Mouse (Mus musculus) mouse trophoblast stem cell (cell line): ENCODE data around the gene Hoxc4.

Source experiments
- in situ Hi-C, 2 experiments: fragments of 300-500 bp; cut with MseI, MboI; formaldehyde crosslinking; loops; 2 replicates in 1 of 2; 3 replicates in 1 of 2; pipeline ENCODE4 v1.15.1; 2025

Gene Hoxc4

GRCm38 (mm10) chr15:103018636-103019035 is at the start of gene Hoxc4:
Gene Hoxc4, plus strand, starts transcription at chr15:103018934.
- in situ Hi-C loops, result loop anchor here in 1 of 2 experiments (10.0 kb wide), 1 partner anchor 116 kb away; no protein-coding TSS in a partner anchor

DNA sequence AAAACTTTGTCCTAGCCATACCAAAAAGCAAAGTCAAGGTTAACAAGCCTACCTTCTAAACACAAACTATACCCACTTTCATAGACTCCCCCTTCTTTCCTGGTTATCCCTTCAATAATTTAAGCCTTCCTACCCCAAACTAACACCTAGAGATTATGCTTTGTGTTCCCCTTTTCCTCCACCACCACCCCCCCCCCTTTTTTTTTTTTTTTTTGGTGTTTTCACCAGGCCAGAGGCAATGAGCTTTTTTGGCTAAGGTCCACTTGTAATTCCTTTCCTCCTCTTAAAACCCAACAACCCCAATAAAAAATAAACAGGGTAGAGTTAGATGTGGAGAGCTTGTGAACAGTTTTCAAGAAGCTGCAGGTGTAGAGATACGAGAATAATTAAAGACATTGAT is 49.4 kb upstream of the Hoxc4 start:
- in situ Hi-C loops, result no loop called here

DNA sequence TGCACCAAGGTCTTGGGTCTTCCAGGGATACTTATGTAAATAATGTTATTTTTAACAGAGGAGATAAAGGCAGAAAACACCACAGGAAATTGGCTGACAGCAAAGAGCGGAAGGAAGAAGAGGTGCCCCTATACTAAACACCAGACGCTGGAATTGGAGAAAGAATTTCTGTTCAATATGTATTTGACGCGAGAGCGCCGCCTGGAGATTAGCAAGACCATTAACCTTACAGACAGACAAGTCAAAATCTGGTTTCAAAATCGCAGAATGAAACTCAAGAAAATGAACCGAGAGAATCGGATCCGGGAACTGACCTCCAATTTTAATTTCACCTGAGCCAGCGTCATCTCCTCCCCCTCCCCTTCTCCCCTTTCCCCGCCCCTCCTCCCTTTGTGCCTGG is 48.0 kb upstream of the Hoxc4 start:
- in situ Hi-C loops, result no loop called here

DNA sequence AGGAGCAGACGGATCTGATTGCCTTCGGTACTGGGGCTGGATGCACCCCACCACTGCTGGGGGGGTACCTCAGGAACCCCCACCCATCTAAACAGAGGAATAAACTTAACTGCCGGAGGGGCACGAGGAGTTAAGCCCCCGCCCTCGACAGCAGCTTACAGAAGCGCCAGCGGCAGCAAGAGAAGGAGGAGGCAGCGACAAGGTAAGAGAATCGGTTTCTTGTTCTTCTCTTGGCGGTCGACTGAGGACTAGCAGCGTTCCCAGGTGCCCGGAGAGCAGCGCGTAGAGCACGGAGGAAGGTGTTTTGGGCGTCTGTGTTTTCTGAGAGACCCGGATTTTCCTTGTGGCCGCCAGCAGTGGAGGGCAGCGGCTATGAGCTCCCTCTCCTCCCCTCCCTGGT is 46.5 kb upstream of the Hoxc4 start:
- in situ Hi-C loops, result no loop called here

DNA sequence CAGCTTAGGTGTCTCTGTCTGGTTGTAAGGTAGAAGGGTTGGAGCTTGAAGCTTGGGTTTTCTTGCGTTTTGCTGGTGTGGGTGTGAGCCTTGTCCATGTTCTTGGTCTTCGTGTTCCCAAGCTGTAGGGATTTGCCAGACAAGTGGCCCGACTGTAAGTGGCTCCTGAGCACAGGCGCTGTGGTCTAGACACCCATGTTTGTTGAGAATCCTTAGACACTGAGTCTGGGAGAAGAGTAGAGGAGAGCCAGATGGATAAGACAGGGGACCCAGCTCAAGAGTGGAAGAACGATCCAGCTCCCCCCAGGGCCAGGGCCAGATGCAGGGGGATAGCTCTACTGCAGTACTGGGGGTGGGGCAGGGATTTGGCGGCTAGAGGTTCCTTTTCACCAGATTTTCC is 46.0 kb upstream of the Hoxc4 start:
- in situ Hi-C loops, result no loop called here

DNA sequence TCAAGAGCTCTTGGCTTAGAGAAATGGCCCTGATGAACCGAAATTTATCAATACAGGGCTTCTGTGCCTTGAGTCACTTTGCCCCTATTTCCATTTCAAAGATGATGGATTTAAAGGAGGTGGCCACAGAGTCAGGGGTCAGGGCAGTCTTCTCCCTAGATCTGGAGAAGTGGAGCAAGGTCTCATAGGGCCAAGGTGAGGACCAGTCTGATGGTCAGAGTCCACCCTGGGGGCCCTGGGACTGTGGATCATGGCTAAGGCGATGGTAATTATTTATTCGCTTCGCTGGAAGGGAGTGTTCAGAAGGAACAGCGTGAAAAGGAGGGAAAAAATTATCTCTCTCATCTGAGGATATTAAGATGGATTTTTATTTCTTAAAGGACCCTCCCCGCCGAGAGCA is 43.7 kb upstream of the Hoxc4 start:
- in situ Hi-C loops, result no loop called here

DNA sequence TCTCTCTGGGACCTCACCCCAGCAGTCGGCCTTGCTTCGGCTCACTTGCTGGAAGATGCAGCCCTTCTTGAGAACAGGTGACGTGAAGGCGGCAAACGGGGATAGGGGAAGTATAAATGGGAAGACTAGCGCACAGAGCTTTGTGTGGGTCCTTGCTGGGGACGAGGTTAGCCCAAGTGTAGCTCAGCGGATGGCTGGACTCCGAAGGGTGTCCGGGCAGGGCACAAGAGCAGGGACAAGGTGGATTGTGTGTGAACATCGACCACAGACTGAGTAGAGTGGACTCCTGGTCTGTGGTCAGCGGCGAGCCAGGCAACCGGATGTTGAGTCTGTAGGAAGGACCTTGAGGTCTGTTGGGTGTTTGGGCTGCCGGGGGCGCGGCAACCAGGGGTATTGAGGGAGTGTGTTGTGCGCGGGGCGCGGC is 43.0 kb upstream of the Hoxc4 start:
- in situ Hi-C loops, result no loop called here

DNA sequence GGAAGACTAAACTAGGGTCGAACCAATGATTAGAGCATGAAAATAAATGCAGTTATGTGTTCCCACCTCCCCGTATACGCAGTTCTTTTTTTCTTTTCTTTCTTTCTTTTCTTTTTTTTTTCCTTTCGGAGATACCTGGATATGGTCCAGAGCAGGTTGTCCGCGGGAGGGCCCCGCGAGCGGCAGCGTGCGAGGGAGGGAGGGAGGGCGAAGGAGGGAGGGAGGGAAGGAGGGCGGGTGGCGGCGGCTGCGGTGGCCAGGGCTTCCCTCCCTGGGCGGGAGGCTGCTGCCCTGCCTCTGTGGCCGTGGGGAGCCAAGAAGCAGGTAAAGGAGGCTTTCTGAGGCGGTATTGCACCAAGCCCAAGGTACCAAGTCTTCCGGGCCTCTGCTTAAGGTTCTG is 42.6 kb upstream of the Hoxc4 start, which contains the start of gene Hoxc9:
Gene Hoxc9 (plus strand): TSS at position 269 of the 400 bp plus-strand sequence.
- in situ Hi-C loops, result no loop called here

DNA sequence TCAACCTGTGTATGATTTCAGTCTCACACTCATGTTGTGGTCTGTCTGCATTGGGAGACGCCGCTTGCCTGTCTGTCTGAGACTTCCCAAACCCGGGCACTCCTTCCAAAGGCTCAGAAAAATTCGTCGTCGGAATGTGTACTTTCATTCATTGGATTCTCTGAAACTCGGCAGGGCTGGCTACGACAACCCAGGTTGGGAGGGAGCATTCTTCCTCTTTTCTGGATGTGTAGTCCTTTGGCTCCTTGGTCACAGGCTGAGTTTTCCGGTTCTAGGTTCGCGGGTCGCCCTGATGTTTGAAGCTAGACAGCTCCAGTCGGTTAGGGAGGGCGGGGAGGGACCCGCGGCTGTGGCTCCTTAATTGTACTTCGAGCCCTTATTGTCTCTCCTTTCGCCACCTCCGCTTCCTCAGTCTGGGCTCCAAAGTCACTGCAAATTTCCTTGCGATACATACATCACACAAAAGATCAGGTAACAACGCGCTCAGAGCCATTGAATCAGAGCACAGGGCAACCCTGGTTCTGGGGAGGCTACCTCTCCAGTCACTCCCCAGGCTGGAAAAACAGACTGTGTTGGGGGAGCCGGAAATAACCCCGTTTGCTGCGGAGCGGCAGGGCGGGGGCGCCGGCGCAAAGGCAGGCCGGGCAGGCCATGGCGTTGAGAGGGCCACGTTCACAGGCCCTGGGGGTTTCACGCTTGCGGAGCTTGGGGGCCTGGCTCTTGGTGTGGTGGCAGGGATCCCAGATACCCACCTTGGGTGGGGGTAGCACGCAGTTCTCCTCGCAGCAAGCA is 41.9 kb upstream of the Hoxc4 start:
- in situ Hi-C loops, result no loop called here

DNA sequence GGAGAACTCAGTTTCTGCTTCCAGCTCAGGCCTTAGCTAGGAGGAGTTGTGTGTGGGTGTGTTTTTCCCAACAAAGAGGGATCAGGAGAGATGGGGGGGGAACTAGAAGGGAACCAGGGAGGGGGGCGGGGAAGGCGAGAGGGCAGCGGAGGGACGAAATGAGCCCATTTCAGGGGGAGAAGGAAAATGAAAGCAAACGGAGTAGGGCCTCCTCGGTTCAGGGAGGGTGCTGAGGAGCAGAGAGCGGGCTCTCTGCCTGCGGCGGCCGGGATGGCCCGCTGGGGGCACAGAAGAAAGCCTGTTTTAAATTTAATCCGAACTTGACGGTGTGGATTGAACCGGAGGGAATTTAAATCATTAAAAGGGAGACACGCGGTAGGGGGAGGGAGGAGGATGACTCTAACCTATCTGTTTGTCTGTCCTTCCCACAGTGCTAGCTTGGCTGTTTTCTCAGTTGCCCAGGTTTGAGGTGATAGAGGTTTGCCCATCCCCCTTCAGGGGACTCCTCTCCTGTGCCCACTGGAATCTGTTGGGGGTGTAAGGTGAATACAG is 41.2 kb upstream of the Hoxc4 start:
- in situ Hi-C loops, result no loop called here

GRCm38 (mm10) chr15:102978615-102979515 is 39.9 kb upstream of the Hoxc4 start:
- in situ Hi-C loops, result no loop called here

DNA sequence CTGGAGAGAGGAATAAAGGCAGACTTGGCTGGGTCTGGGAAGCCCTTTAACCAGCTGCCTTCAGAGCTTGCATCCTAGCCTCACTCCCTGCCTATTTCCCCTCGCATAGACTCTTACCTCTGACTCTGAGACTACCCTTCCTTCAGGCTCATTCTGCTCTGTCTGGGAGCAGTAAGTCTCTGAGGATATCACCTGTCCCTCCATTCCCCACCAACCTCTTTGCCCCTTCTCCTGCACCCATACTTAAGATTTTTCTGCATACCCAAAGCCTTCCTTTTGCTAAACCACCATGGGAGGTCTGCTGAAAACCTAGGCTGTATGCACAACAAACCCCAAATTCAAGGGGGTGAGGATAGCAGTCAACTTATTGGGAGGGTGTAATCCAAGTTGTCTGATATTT is 38.8 kb upstream of the Hoxc4 start:
- in situ Hi-C loops, result no loop called here

- in situ Hi-C loops, result no loop called here
These were observed 38.4 kb upstream of the Hoxc4 start for GRCm38 (mm10) chr15:102980352-102980751.

GRCm38 (mm10) chr15:102980912-102981311 is 37.8 kb upstream of the Hoxc4 start:
- in situ Hi-C loops, result no loop called here

- in situ Hi-C loops, result no loop called here
These were observed 37.1 kb upstream of the Hoxc4 start for GRCm38 (mm10) chr15:102981379-102982288.

DNA sequence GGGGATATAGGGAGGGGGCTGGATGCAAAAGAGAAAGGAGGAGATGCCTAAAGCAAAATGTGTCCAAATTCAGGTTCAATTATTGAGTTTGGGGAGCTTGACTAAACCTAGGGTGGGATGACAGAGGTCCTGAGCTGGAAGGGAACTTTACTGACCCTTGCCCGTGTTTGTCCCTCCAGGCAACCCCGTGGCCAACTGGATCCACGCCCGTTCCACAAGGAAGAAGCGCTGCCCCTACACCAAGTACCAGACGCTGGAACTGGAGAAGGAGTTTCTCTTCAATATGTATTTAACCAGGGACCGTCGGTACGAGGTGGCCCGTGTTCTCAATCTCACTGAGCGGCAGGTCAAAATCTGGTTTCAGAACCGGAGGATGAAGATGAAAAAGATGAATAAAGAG is 35.0 kb upstream of the Hoxc4 start:
- in situ Hi-C loops, result no loop called here

- in situ Hi-C loops, result no loop called here
These were observed 34.2 kb upstream of the Hoxc4 start for GRCm38 (mm10) chr15:102984521-102984920.

DNA sequence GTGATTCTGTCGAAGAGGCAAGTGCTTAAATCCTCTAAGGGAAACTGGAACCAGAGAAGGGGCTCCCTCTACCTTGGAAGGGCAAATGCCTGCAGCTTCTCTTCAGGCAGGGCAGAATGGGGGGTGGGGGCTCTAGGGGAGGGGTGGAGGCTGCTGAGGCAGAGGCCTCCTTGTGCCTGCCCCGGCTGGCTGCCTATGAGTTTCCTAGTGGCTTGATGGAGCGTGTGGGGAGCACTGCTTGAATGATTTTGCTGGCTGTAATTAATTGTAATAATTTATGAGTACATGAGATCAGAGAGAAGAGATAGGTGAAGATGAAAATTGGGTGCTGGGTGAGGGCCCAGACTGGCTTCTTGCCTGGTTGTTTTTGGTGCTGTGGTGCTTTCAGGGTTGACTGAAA is 33.8 kb upstream of the Hoxc4 start:
- in situ Hi-C loops, result loop anchor here (5.0 kb wide), 2 partner anchors 182 to 187 kb away; partner anchors contain the start of gene Smug1 (in 1 of the 2)

DNA sequence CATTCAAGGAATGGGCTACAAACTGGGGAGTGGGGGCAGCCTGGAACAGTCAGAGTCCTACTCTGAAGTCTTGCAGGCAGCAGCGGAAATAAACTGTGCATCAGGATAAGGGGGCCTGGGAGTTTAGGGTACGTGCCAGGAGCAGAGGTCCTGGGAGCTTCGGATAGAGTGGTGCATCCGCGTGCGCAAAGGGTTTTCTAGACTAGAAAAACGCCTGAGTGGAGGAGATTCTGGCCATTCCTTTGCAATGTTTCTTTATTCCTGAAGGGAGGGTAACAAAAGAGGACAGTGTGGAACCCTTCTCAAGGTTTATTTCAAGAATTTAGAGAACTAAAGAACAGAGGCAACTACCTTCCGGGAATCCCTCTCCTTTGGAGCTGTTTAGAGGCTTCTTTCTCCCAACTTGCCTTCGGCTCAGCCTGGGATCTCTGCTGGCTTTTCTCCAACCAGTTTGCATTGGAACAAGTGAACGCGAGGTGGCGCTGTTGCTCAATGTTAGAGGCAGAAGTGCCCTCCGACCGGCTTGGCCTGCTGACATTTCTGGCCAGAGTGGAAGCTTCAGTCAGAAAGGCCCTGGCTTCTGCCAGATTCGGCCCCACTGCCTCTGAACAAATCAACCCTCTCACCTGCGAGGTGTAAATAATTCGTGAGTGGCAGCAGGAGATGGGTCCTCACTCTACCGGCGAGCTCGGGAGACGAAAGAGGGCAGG is 31.5 kb upstream of the Hoxc4 start:
- in situ Hi-C loops, result loop anchor here (5.0 kb wide), 2 partner anchors 180 to 185 kb away; partner anchors contain the start of gene Smug1 (in 1 of the 2)

GRCm38 (mm10) chr15:102988078-102988477 is 30.7 kb upstream of the Hoxc4 start:
- in situ Hi-C loops, result loop anchor here (5.0 kb wide), 2 partner anchors 179 to 184 kb away; partner anchors contain the start of gene Smug1 (in 1 of the 2)
